Mouse (Mus musculus) small intestine, adult 2 months (tissue): ENCODE measurements at regions not wholly inside any gene's neighbourhood (a gene's known extent, or its start where the extent isn't known, plus 50 kb on each side); places are given as distances from the start of the nearest gene placed in this dataset.

Source experiments
- H3K27ac ChIP-seq: fragments of 200-500 bp; 2 replicates; pipeline ENCODE4 v1.5.1; 2012; ENCODE audit warnings: low read depth, low read length, control low read depth, inconsistent platforms; ENCODE audit not compliant: insufficient read depth
- H3K27me3 ChIP-seq: fragments of 200-500 bp; 2 replicates; pipeline ENCODE4 v1.6.1; 2012; ENCODE audit warnings: mild to moderate bottlenecking, moderate library complexity, low read length, inconsistent platforms; ENCODE audit not compliant: control insufficient read depth, insufficient read depth
- H3K36me3 ChIP-seq: fragments of 200-500 bp; 2 replicates; pipeline ENCODE4 v1.6.1; 2012; ENCODE audit warnings: mild to moderate bottlenecking, low read length, control low read depth, inconsistent platforms; ENCODE audit not compliant: control insufficient read depth, insufficient read depth
- H3K4me1 ChIP-seq: fragments of 200-500 bp; 2 replicates; pipeline ENCODE4 v1.6.1; 2012; ENCODE audit warnings: low read length, inconsistent platforms, mixed read lengths; ENCODE audit not compliant: control insufficient read depth, insufficient read depth, insufficient read length
- H3K4me3 ChIP-seq: fragments of 200-500 bp; 2 replicates; pipeline ENCODE4 v1.5.1; 2012; ENCODE audit warnings: low read depth, mild to moderate bottlenecking, control low read depth, inconsistent platforms, low read length, moderate library complexity
- CTCF ChIP-seq: fragments of 200-500 bp; IDR thresholded peaks from 2 replicates; pipeline ENCODE4 v1.5.1; 2012; ENCODE audit warnings: low read depth, mild to moderate bottlenecking, control low read depth, inconsistent platforms, low read length, moderate library complexity, mixed read lengths; ENCODE audit not compliant: insufficient replicate concordance, insufficient read length; ENCODE audit errors: extremely low read depth
- POLR2A ChIP-seq: fragments of 200-500 bp; IDR thresholded peaks from 2 replicates; pipeline ENCODE4 v1.6.1; 2012; ENCODE audit warnings: low read depth, mild to moderate bottlenecking, control low read depth, inconsistent platforms, low read length, moderate library complexity
- WGBS: fragments of 180-500 bp; shearing (Covaris S2); methylation state at CpG from one replicate; pipeline ENCODE4 v1.1.7; 2018; 5-methylcytosine and 5-hydroxymethylcytosine counted together

GRCm38 (mm10) chr1:81755281-81755680 lies 477.6 kb upstream of the Gm9747 start:
- H3K27me3 ChIP-seq = no peaks in the 10 kb centered on the region
- WGBS = 69% methylated on average over 3 of the region's 3 CpGs
- H3K27ac ChIP-seq = no peak overlapping the region
- no peak overlapping the region for H3K4me3 ChIP-seq
- TF ChIP-seq CTCF = no peak
- TF ChIP-seq POLR2A = no peak
- H3K4me1 ChIP-seq = no peaks in the 10 kb centered on the region
- no peaks in the 10 kb centered on the region for H3K36me3 ChIP-seq

DNA sequence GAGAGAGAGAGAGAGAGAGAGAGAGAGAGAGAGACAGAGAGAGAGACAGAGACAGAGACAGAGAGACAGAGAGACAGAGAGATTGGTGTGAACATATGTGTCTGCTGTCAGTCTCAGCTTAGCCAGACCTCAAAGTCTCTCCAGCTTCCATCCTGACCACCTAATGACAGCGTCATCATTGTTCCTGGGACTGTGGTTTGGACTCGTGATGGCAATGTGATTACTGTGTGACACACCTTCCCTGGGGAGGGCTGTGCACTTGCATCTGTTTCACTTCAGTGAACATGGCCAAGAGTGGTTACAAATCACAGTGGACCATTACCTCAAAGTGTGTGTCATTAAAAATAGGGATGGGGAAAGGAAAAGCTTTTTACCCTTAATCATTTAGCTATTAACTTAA lies 477.2 kb upstream of the Gm9747 start:
- no peak overlapping the region for H3K27ac ChIP-seq
- no peaks in the 10 kb centered on the region for H3K36me3 ChIP-seq
- TF ChIP-seq POLR2A = no peak
- TF ChIP-seq CTCF = no peak
- WGBS = 51% methylated on average over 2 of the region's 2 CpGs
- no peaks in the 10 kb centered on the region for H3K27me3 ChIP-seq
- H3K4me1 ChIP-seq = no peaks in the 10 kb centered on the region
- no peak overlapping the region for H3K4me3 ChIP-seq

DNA sequence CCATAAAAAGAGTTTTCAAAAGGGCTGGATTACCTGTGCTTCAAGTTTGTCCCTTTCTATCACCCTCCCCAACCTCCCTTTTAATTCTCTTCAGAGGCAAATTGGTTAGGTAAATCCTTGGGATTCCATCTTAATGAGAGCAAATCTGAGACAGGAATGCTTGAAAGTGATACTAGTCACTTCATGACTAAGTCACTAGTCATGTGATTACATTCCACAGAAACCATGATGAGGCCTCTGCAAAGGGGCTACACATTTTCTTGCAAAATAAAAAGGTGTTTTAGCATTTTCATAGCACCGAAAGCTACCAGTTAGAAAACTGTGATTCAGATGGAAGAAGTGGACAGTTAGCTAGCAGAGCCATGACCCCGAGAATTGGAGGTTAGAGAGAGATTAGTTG lies 473.0 kb upstream of the Gm9747 start:
- Histone ChIP-seq H3K4me3 (no peak overlapping the region), H3K27me3 (no peaks in the 10 kb centered on the region; the same call in 1 of the 2 replicates), H3K4me1 (no peaks in the 10 kb centered on the region), H3K27ac (no peak overlapping the region), H3K36me3 (no peaks in the 10 kb centered on the region)
- no peak for TF ChIP-seq CTCF
- TF ChIP-seq POLR2A = no peak
- WGBS = 74% methylated on average over 2 of the region's 2 CpGs

GRCm38 (mm10) chr1:81771704-81772103 lies 461.2 kb upstream of the Gm9747 start:
- no peak overlapping the region for H3K27ac ChIP-seq
- no peak overlapping the region for H3K4me3 ChIP-seq
- TF ChIP-seq CTCF = no peak
- TF ChIP-seq POLR2A = no peak
- H3K4me1 ChIP-seq = no peaks in the 10 kb centered on the region
- H3K36me3 ChIP-seq = no peaks in the 10 kb centered on the region
- WGBS = 81% methylated on average over 3 of the region's 3 CpGs
- no peaks in the 10 kb centered on the region for H3K27me3 ChIP-seq

GRCm38 (mm10) chr1:81780583-81780982 lies 452.3 kb upstream of the Gm9747 start:
- Histone ChIP-seq H3K27me3 (no peaks in the 10 kb centered on the region), H3K4me1 (no peaks in the 10 kb centered on the region), H3K4me3 (no peak overlapping the region), H3K27ac (no peak overlapping the region), H3K36me3 (no peaks in the 10 kb centered on the region)
- TF ChIP-seq POLR2A = no peak
- no peak for TF ChIP-seq CTCF

GRCm38 (mm10) chr1:81784305-81784704 lies 448.6 kb upstream of the Gm9747 start:
- Histone ChIP-seq H3K4me1 (no peaks in the 10 kb centered on the region), H3K27ac (no peak overlapping the region), H3K36me3 (no peaks in the 10 kb centered on the region), H3K4me3 (no peak overlapping the region), H3K27me3 (no peaks in the 10 kb centered on the region)
- TF ChIP-seq CTCF (no peak), POLR2A (no peak)
- 19% methylated on average over 1 of the region's 1 CpGs for WGBS

- H3K4me1 ChIP-seq = no peaks in the 10 kb centered on the region
- TF ChIP-seq CTCF (no peak), POLR2A (no peak)
- no peak overlapping the region for H3K27ac ChIP-seq
- WGBS = 62% methylated on average over 2 of the region's 2 CpGs
- H3K27me3 ChIP-seq = no peaks in the 10 kb centered on the region
- H3K36me3 ChIP-seq = no peaks in the 10 kb centered on the region
- H3K4me3 ChIP-seq = no peak overlapping the region
Observed at GRCm38 (mm10) chr1:81794771-81795170, 438.1 kb upstream of the Gm9747 start.

DNA sequence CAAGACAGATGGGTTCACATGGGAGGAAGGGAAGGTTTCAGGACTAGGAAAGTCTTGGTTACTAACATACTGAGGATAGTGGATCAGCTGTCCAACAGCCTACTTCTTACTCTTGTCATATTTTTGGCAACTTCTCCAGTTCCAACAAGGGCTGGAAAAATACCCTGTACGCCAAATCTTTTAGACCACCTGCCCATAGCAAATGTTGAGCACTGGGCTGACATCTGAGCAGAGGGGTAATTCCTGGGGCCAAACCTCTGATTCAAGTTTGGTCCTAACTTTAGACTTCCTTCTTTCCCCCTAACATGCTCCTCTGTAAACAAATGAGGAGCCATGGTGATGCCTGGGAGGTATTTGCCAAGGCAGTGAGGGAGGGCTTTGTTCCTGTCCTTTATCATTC lies 437.5 kb upstream of the Gm9747 start:
- H3K4me3 ChIP-seq = no peak overlapping the region
- H3K27me3 ChIP-seq = no peaks in the 10 kb centered on the region
- H3K4me1 ChIP-seq = no peaks in the 10 kb centered on the region
- 84% methylated on average over 1 of the region's 1 CpGs for WGBS
- TF ChIP-seq POLR2A (no peak), CTCF (no peak)
- no peaks in the 10 kb centered on the region for H3K36me3 ChIP-seq
- H3K27ac ChIP-seq = no peak overlapping the region
